Mouse (Mus musculus): ENCODE data around the gene Mamdc4. TPM values are rescaled to one million over a fixed set of nuclear protein-coding genes. Genes with fewer than 3 reads are reported as not detected.
"Not testable (repeated sequence)": the region's sequence is repeated elsewhere in the genome, so short reads cannot be mapped to it uniquely, and the experiment has no call there.

Gene Mamdc4
- total RNA-seq, 2 experiments from 2014 or later: 3.1 to 3.2 TPM

- no peak for DNase-seq
Observed at GRCm38 (mm10) chr2:25558774-25559173, 15.9 kb downstream of the Mamdc4 start.

GRCm38 (mm10) chr2:25557964-25558360, 16.7 kb downstream of the Mamdc4 start:
- DNase-seq: no peak

- peak; percentile 95 to 96 for DNase-seq
Observed at GRCm38 (mm10) chr2:25557221-25557963, 17.3 kb downstream of the Mamdc4 start, which contains the start of gene Edf1. TSS of gene Edf1 (plus strand) at chr2:25557847.

GRCm38 (mm10) chr2:25556296-25556695, 18.3 kb downstream of the Mamdc4 start:
- no peak for DNase-seq

GRCm38 (mm10) chr2:25555479-25555878, 19.2 kb downstream of the Mamdc4 start:
- DNase-seq: not testable (repeated sequence)

GRCm38 (mm10) chr2:25553171-25553786, 21.4 kb downstream of the Mamdc4 start:
- DNase-seq: not testable (repeated sequence)

GRCm38 (mm10) chr2:25551186-25551585, 23.5 kb downstream of the Mamdc4 start:
- DNase-seq: no peak

- no peak for DNase-seq
Observed at GRCm38 (mm10) chr2:25549021-25549991, 25.3 kb downstream of the Mamdc4 start.

GRCm38 (mm10) chr2:25546811-25547491, 27.7 kb downstream of the Mamdc4 start, which contains the start of gene Traf2:
TSS of gene Traf2 (minus strand) at chr2:25546940.
- peak; percentile 98 for DNase-seq

- DNase-seq: no peak
Observed at GRCm38 (mm10) chr2:25545996-25546810, 28.4 kb downstream of the Mamdc4 start.

GRCm38 (mm10) chr2:25541644-25542367, 32.8 kb downstream of the Mamdc4 start:
- no peak for DNase-seq

- DNase-seq: no peak
Observed at GRCm38 (mm10) chr2:25540541-25540948, 34.1 kb downstream of the Mamdc4 start.

GRCm38 (mm10) chr2:25536531-25536930, 38.1 kb downstream of the Mamdc4 start:
- DNase-seq: no peak

GRCm38 (mm10) chr2:25534866-25535182, 39.8 kb downstream of the Mamdc4 start:
- DNase-seq: no peak

GRCm38 (mm10) chr2:25534178-25534865, 40.3 kb downstream of the Mamdc4 start:
- peak in 1 of 2 experiments; percentile 37 for DNase-seq

- DNase-seq: no peak
Observed at GRCm38 (mm10) chr2:25533707-25534106, 40.9 kb downstream of the Mamdc4 start.

GRCm38 (mm10) chr2:25526510-25527302, 47.9 kb downstream of the Mamdc4 start:
- no peak for DNase-seq

Measured in layer of hippocampus, postnatal 36 days (tissue).